Mouse (Mus musculus) erythroblast, embryonic 14.5 days (primary cell): Measurements from ENCODE around the gene Ppara. TPM values are rescaled to one million over a fixed set of nuclear protein-coding genes. Genes with fewer than 3 reads are reported as not detected.

Source experiments
- H3K27me3 ChIP-seq: 2 replicates; pipeline ENCODE4 v1.6.1; 2012; ENCODE audit warnings: inconsistent platforms; ENCODE audit not compliant: control insufficient read depth
- H3K36me3 ChIP-seq: 2 replicates; pipeline ENCODE4 v1.6.1; 2012; ENCODE audit warnings: mild to moderate bottlenecking, inconsistent platforms; ENCODE audit not compliant: control insufficient read depth
- H3K4me1 ChIP-seq: 2 replicates; pipeline ENCODE4 v1.6.1; 2012; ENCODE audit warnings: inconsistent platforms; ENCODE audit not compliant: control insufficient read depth
- H3K4me3 ChIP-seq: replicated peaks from 2 replicates; pipeline ENCODE3; 2012; ENCODE audit warnings: moderate library complexity, mild to moderate bottlenecking, inconsistent platforms
- H3K9me3 ChIP-seq: 2 replicates; pipeline ENCODE4 v1.6.1; 2012; ENCODE audit warnings: low read length, inconsistent platforms, mixed read lengths; ENCODE audit not compliant: control insufficient read depth
- GATA1 ChIP-seq: IDR thresholded peaks from 2 replicates; pipeline ENCODE4 v1.6.1; 2012; ENCODE audit warnings: low read length, inconsistent platforms, mixed read lengths
- TAL1 ChIP-seq: IDR thresholded peaks from 3 replicates; pipeline ENCODE4 v1.6.1; 2012; ENCODE audit warnings: low read length, inconsistent platforms, mixed read lengths
- polyA plus RNA-seq: library from polyadenylated mRNA; stranded (reverse); fragments of >175 nt; gene quantifications from 2 replicates; pipeline ENCODE4 v1.2.3, GENCODE M21; 2012

Gene Ppara
- polyA plus RNA-seq, 1 experiment: not detected

DNA sequence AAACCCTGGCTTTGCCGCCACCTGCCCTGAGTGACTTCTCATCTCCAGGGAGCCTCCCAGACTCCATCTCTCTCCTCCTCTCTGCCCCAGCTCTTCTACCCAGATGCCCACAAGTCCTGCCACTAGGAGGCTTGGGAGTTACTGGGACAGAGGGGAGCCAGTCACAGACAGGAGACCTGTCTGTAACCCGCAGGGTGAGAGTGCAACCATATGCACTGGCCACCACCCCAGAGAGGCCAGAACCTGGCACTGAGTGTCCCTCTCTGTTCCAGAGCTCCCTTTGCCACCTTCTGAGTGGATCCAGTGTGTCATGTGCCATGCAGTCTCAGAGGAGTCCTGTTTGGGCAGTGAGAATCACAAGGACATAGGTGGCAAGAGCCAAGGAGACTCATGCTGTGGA lies 17.0 kb upstream of the Ppara start:
- Histone ChIP-seq H3K27me3 (no peaks in the 10 kb centered on the region), H3K4me3 (no peak overlapping the region), H3K36me3 (no peaks in the 10 kb centered on the region), H3K9me3 (no peaks in the 10 kb centered on the region), H3K4me1 (peaks cover 3% of the 10 kb centered on the region; the same call in 1 of the 2 replicates)
- TF ChIP-seq TAL1: no peak
- TF ChIP-seq GATA1: no peak

DNA sequence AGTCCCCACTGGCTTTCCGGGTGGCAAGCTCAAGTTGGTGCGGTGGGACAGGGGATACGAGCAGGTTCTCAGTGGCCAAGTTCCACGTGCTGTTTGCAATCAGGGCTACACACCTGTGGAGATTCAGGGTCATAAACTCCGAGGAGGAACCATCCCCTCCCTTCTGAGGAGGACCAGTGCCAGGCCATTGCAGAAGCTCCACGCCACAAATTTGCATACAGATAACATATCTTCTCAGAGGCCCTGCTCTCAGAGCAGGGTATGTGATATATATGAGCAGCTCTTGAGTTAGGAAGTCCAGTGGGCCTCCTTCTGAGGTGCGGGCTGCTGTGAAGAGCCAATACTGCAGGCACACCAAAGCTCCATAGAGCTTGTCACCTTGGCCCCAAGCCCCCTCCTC lies 15.8 kb upstream of the Ppara start:
- no peak for TF ChIP-seq TAL1
- no peak for TF ChIP-seq GATA1
- no peaks in the 10 kb centered on the region for H3K9me3 ChIP-seq
- H3K27me3 ChIP-seq: no peaks in the 10 kb centered on the region
- H3K4me1 ChIP-seq: peaks cover 3% of the 10 kb centered on the region; the same call in 1 of the 2 replicates
- no peak overlapping the region for H3K4me3 ChIP-seq
- no peaks in the 10 kb centered on the region for H3K36me3 ChIP-seq

DNA sequence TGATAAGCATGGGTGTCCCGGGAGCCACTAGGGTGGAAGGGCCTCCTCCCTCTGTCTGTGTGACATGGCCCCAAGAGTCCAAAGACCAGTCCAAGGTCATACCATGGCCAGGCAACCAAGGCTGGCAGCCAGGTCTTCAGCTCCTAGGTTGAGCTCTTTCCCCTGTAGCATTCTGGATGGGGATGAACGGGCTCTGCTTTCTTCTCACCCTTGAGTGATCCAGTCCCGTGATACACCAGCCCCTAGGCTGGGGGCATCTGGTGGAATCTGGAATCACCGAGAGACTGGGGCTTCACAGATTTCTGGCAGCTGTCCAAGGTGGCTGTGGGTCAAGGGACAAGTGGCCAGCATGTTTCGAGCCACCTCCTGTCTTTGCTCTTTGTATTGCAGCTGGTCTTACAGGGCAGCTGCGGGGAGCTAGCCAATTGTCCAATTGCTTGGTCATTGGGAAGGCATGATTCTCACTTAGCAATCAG lies 14.4 kb upstream of the Ppara start:
- Histone ChIP-seq H3K36me3 (no peaks in the 10 kb centered on the region), H3K27me3 (no peaks in the 10 kb centered on the region), H3K4me1 (peaks cover 3% of the 10 kb centered on the region; the same call in 1 of the 2 replicates), H3K4me3 (no peak overlapping the region), H3K9me3 (no peaks in the 10 kb centered on the region)
- no peak for TF ChIP-seq TAL1
- TF ChIP-seq GATA1: no peak

DNA sequence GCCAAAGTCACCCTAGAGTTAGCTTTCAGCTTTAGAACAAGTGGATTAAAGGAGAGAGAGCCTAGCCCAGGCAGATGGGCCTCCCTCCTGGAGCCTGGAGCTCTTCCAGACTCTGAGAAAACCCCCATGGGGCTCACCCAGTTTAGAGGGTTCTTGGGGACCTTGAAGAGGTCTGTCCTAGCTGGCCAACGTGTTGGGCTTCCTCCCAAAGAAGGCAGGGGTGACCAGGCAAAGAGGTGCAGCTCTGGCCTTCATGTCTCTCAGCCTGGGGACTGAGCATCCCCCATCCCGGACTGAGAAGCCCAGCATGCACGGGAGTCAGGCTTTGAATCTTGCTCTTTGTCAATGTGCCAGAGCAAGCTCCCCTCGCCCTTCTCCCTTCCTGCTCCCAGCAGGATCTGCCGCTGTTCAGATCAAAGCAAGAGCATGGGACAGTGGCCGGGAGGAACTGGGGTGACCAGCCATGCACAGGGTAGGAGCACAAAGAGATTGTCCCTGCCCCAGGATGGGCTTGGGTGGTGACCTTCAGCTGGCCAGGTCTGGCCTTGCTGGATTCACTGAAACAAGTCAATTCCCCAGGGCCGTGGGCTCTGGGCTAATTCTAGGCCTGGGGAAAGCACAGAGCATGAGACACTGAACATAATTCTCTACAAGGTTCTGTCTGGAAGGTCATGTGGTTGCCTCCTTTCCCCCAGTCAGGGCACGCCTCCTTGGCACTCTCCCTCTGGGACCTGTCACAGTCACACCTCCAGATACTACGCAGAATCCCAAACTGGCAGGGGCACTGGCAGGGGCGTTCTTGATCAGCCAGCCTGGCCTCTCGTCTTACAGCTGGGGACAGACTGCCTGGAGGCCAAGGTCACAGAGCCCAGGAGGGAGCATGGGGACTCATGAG lies 10.3 kb upstream of the Ppara start:
- no peak for TF ChIP-seq TAL1
- H3K27me3 ChIP-seq: no peaks in the 10 kb centered on the region

DNA sequence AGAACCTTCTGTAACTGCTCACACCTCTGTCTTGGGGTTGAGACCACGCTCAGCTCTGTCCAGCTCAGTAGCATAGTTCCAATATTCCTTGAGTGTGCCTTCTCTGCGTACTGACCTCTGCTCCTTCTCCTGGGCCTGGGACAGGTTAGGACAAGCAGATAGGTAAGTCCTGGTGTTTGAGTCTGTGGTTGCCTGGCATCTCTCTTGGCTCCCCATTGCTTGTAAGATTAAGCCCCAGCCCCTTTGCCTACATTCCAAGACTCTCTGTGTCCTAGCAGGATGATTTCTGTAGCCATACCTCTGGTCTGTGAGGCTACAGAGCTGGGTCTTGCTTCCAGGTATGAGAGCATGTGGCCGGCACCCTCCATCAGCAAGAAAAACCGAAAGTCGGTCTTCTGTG lies 6.6 kb upstream of the Ppara start:
- Histone ChIP-seq H3K4me3 (no peak overlapping the region), H3K36me3 (no peaks in the 10 kb centered on the region), H3K9me3 (no peaks in the 10 kb centered on the region), H3K27me3 (peaks cover 4% of the 10 kb centered on the region), H3K4me1 (no peaks in the 10 kb centered on the region)
- TF ChIP-seq TAL1: no peak
- no peak for TF ChIP-seq GATA1

More for the DNA sequence above, 10.3 kb upstream of the Ppara start:
- no peaks in the 10 kb centered on the region for H3K9me3 ChIP-seq
- H3K4me1 ChIP-seq: no peaks in the 10 kb centered on the region
- no peaks in the 10 kb centered on the region for H3K36me3 ChIP-seq
- no peak overlapping the region for H3K4me3 ChIP-seq

GRCm38 (mm10) chr15:85729256-85729655 lies 5.5 kb upstream of the Ppara start:
- TF ChIP-seq TAL1: no peak
- no peak for TF ChIP-seq GATA1
- peaks cover 12% of the 10 kb centered on the region for H3K27me3 ChIP-seq
- H3K4me1 ChIP-seq: no peaks in the 10 kb centered on the region
- no peaks in the 10 kb centered on the region for H3K36me3 ChIP-seq
- H3K9me3 ChIP-seq: no peaks in the 10 kb centered on the region
- H3K4me3 ChIP-seq: no peak overlapping the region

- peaks cover 20% of the 10 kb centered on the region for H3K27me3 ChIP-seq
- TF ChIP-seq GATA1 (no peak), TAL1 (no peak)
- no peaks in the 10 kb centered on the region for H3K9me3 ChIP-seq
- H3K4me1 ChIP-seq: peaks cover 3% of the 10 kb centered on the region
- no peaks in the 10 kb centered on the region for H3K36me3 ChIP-seq
- no peak overlapping the region for H3K4me3 ChIP-seq
These were observed 4.8 kb upstream of the Ppara start for GRCm38 (mm10) chr15:85730027-85730426.

GRCm38 (mm10) chr15:85731885-85732603 lies 2.7 kb upstream of the Ppara start:
- no peaks in the 10 kb centered on the region for H3K36me3 ChIP-seq
- no peak overlapping the region for H3K4me3 ChIP-seq
- peaks cover 40% of the 10 kb centered on the region for H3K27me3 ChIP-seq
- peaks cover 10% of the 10 kb centered on the region for H3K4me1 ChIP-seq
- no peaks in the 10 kb centered on the region for H3K9me3 ChIP-seq
- no peak for TF ChIP-seq GATA1
- TF ChIP-seq TAL1: no peak

DNA sequence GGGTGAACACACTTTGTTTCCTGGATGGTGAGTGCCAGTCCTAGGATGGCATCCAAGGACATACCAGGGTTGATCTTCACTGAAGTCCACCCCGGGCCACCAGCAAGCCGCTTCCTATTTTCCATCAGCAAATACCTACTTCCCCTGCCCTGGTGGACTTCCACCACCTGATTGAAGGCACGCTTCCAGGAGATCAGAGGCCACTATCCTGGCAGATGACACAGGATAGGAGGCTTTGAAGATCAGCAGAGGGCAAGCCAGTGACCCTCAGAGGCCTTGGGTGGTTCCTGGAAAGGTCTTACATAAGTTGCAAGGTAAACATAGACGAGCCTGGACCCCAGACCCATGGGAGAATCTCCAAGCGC lies 2.2 kb upstream of the Ppara start:
- Histone ChIP-seq H3K36me3 (no peaks in the 10 kb centered on the region), H3K4me3 (no peak overlapping the region), H3K4me1 (peaks cover 10% of the 10 kb centered on the region), H3K9me3 (no peaks in the 10 kb centered on the region), H3K27me3 (peaks cover 42% of the 10 kb centered on the region)
- TF ChIP-seq TAL1 (no peak), GATA1 (no peak)
